Mouse (Mus musculus) 3134 (cell line): ENCODE measurements around the gene Gprin3.

ENCODE experiments used
- DNase-seq: peaks from one replicate; pipeline ENCODE4 v3.0.0-alpha.2; 2011; ENCODE audit warnings: low spot score; ENCODE audit not compliant: insufficient read length; ENCODE audit errors: extremely low read depth

The Gprin3 gene

DNA sequence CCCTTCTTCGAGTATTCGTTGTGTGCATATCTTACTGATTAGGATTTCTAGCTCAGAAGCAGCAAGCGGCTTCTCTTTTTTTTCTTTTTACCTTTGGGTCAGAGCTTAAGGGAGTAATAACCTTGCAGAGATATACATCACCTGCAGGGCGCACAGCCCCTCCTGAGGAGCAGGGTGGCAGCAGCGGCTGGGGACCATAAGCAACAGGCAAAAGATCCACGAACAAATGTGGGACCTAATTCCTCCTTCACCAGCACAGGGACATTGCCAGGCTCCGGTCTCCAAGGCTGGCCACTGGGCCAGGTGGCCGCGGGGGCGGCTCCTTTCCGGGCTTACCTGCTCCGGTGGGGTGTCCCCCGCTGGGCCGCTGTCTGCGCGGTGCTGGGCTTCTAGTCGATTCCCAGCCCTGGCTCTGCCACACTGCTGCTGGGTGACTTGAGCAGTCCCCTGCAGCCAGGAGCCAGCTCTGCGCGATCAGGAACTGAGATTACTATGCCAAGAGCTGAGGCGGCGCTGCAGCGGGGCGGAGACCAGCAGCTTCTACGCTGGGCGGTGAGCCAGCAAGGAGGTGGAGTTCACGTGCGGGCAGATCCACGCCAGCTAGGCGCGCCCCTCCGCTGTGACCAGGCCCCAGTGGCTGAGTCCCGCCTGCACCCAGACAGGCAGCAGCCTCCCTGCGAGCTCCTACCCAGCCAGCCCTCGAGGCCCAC, at the start of gene Gprin3:
Gene Gprin3 (minus strand): TSS at position 471 of the 710 bp plus-strand sequence.
- DNase-seq, result peak; percentile 94

DNA sequence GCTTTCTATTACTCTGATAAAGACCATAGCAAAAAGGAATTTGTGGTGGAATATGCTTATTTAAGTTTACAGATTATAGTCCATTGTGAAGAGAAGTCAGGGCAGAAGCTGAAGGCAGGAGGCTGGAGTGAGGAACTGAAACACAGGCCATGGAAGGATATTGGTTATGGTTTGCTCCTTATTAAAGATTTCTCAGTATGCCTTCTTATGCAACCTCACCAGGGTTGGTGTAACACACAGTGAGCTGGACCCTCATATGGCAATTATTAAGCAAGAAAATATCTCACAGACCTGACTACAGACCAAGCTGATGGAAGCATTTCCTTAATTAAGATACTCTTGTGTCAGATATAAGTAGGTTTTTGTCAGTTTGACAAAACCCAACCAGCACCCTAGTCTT, 32.8 kb upstream of the Gprin3 start:
- DNase-seq, result no peak

DNA sequence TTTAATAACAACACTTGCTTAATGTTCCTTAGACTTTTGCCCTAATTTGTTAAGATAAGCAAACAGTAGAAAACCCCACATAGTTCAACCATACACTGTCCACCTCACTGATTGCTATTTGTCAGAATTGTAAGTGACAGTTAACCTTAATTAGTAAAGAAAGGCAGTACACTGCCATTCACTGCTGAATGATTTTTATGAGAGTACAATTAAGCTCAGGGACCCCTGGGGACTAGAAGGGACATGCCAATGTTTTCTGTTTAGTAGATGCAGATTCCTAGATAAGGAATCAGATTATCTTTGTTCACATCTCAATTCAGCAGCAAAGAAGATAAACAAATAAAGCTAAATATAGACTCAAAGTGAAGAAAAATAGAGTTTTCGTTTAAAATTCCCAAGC, 30.0 kb upstream of the Gprin3 start:
- DNase-seq, result no peak

DNA sequence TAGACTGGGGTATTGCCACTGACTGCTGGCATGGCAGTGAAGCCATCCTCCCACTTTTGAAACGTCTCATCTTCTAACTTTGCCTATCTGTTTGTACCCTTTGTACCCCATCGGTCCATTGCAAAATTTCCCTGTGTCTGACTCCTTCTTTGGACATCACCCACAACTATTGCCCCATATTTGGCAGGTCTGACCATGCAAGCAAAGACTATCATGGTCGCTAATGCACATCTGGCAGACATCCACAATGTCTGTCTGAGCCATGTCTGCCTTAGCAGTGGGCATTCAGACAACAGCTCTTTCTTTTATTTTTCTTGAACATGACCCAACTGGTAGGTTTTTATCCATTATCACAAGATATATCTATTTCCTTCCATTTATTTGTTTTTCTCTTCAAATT, 25.3 kb upstream of the Gprin3 start:
- peak; percentile 18 for DNase-seq

DNA sequence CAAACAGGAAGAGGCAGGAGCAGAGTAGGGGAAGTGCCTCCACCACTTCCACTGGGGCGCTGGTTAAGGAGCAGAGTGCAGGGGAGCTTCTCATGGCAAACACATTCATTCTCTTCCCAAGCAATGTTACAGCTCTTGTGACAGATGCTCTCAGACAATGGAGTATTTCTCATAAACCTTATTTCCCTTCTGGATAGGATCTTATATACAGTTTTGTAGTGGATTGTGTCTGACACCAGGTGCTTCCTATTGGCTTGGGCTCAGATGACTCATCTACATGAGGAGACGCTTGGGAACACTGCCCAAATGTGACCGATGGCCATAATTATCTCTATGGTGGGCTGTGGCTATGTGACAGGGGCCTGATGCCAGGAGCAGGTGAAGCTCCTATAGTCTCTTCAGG, 19.0 kb upstream of the Gprin3 start:
- no peak for DNase-seq

DNA sequence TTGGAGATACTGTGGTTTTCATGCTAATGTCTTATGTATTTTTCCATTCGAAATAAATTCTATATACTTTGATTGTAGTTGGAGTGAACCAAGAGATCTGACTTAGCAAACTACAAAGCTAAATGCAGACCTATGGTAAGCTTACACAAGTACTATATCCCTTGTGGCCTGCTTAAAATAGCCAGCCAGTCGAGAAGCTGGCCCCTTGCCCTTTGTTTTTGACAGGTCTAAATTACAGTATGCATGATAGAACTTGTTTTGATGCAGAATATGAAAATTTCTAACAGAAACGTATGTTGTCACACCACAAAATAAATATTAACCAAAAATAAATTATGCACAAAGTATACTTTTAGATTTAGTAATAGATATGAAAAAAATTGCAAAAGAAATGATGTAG, 9.8 kb upstream of the Gprin3 start:
- DNase-seq, result no peak

DNA sequence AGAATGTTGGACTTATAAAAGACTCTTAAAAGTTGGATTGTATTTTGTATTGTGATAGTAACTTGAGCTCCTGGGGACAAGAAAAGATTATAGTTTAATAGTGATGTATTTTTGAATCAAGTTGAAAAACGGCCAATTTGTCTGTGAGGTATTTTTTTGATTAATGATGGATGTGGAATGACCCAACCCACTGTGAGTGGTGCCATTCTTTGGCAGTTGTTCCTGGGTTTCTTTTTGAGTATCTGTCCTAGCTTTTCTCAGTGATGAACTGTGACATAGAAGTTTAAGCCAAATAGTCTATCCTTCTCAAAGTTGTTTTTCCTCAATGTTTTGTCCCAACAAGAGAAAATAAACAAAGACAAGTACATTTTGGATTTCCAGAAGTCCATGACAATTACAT, 7.0 kb upstream of the Gprin3 start:
- no peak for DNase-seq

DNA sequence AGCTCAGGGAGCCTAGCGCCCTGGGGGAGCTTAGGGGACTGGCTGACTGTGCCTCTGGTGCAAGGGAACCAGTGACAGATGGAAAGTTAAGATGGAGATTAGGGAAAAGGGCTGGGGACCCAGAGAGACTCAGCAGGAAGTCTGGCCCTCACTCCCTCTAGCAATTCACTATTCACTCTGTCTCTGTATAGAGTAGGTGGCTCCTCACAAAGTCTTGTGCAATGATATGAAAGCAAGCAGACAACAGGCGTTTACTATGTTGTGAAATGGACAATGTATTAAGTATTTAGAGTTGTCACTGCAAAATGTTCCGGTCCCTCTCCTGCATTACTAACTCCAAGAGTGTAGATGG, 416 bp upstream of the Gprin3 start:
- DNase-seq, result no peak

DNA sequence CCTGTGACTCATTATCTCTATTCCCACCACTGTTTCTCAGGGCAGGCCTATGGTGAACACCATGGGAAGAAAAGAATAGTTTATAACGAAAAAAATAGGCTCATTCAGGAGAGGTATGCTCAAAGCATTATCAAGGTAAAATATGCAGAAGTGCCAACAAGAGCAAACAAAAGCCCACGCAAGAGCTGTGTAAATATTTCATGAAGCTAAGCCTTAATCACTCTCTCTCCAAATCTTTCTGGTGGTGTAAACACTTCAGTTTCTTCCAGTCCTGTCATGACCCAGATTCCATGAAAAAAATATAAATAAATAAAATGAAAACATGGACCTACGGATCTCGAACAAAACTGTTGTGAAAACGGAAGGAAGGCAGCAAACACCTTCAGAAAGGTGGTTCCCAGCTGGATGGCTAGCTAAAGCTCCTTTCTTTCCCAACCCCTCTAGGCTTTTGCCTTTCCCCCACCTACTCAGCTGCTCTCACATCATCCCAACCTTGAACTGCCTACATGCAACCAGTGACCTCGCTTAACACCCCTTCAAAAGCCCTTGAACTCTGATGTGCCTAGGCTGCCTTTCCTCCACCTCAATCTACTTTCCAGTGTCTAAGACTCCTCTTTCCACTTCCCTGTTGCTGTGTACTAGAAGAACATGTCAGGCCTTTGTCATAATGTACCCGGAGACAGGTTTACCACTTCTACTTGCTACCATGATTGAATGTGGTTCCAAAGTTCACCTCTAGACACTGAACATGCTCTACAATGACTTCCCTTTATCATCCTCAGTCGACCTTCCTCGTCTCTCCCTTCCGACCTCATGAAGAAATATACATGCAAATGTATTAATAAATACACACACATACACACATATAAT, 988 bp downstream of the Gprin3 start:
- DNase-seq, result no peak

DNA sequence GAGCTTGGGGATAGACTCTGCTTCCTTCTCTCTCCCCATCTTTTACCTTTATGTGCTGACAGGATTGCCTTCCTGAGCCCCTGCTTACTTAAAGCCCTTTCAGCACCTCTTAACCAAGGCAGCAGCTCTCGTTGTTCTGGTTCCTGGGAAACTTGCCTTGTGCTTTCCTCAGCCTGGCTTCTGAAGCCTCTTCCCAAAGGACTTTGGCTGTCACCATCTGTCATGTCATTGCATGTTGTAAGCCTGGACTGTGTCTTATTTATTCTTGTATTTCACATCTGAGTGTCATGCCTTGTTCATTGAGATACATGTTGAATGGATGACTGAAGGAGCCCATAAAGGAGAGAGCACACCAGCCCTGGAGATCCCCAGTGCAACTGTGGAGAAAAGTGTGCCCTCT, 2.3 kb downstream of the Gprin3 start:
- no peak for DNase-seq

DNA sequence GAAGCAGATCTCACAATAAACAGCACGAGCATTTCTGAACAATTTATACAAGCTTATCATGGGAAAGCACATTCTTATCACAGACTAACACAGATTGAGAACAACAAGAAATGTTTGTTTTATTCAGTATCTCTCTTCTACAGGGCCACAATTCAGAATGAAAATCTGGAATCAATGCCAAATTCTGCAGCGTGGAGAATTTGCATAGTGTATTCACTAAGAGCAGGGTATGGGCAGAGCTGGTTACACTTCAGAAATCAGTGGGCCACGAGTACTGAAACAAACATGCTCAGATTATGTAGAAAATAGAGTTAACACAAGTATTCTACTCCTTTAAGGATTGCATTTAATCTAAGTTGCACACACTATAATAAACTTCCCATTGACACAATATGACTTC, 6.8 kb downstream of the Gprin3 start:
- no peak for DNase-seq

DNA sequence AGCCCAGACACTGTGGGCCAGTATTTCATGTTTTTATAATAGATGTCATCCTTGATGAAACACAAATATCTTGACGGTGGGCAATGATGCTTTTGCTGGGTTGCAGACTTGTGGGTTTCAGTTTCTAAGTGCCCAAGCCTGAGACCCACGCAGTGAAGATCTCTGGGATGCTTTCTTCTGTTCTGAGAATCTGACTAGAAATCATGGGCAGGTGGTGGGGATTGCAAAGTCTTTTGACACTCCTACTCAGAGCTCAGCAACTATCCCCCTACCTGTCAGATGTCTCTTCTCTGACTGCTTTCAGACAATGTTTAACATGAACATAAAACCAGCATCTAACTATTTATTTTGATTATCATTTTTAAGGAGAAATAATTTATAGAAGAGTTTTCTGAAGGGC, 7.4 kb downstream of the Gprin3 start:
- DNase-seq, result no peak

DNA sequence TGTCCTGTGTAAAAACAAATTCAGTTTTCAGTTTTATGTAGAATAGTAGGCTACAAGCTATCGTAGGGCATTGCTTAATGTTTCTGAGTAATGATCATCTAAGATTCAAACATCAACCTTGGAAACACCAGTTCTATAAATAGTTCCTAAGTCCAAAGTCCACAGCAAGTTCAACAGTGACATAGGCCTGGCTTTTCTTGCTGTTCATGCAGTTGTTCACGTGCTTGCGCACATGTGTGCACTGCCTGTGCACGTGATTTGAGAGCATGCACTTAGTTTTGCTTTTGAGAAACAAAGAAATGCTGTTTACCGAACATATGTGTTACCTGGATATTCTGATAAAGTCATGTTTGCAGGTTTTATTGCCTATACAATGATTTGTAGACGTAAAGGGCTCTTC, 11.3 kb downstream of the Gprin3 start:
- DNase-seq, result no peak

DNA sequence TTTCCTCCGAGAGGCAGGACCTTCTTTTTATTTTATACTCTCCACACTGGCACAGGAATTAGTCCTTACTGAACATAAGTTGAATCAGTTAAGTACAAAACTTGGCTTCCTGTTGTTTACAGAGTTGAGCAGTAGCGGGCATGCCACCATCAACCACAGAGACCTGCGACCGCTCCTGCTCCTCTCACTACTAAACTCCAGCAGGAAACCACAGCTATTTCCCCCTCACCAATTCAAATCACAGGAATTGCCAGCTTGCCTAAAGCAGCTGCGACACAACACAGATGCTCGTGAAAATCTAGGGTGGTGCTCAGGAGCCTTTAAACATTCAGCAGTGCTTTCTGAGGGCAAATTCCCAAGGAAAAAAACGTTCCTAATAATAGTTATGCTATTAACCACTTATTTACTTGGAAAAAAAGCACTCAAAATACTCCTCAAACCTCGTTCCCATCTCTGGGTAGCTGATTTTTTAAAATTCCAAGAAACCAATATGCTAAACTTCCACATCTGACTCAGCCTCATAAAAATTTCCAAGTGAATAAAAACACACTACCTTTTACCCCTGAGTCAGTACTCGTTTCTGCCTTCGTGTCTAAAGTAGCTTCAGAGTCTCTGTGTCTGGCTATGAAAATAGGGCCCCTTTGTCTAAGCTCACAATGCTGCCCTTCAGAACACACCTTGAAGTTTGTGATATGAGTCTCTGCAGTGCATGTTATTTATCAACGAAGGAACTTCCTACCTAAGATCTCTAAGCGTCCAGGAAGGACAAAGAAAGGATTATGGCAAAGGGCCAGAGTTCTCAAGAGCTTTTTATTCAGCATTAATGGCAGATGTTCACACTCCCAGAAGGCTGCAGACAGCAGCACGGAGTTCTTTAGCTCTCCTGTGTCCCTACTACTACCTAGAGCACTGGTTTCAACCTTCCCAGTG, 13.4 kb downstream of the Gprin3 start:
- peak; percentile 75 for DNase-seq

DNA sequence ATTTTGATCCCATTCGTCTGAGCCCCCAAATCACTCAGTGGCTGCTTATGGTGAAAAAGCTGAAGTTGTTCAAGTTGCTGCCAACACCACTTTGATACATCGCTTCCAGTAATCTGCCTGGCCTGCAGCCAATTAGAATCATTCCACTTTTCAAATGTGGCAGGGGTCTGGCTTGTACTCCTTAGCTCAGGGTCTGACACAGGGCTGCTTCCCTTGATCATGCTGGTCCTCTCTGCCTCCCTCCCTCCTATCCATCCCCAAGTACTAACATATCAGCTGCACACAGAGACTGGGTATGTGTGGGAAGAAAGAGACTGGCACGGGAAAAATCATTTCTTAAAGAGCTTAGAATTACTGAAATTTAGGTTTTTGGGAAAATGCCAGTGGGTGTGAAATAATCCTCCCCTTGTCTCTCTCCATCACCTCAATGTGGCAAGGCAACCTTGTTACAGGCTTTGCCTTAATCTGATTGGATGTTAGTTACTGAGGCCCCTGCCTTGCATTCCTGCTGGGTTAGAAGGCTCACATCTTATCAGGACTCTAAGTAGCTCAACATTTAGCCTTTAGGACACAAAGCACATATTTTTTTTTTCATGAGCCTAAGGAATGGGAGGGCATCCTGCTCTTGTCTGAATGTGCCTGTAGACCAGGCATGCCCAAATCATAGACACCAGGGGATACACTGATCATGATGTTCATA, 16.9 kb downstream of the Gprin3 start:
- DNase-seq, result peak; percentile 42

DNA sequence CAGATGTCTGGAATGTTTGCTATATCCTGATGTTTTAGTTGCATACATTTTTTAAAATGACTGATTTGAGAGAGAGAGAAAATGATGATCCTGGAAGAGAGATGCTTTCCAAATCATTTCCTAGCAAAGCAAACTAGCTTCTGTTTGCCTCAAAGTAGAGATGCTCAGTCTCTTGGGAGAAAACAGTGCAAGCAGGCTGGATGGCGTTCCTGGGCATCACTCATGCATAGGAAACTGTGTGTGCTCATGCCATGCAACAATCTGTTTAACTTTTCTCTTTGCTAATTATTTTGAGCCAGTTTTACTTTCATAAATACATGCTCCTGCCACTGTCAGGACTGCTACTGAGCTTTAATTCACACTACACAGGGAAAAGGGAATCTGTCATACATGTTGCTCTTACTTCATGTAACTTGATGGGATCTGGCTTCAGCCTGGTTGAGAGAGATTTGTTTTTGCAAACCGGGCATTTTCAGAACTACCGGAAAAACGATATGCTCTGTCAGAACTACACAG, 18.6 kb downstream of the Gprin3 start:
- no peak for DNase-seq

DNA sequence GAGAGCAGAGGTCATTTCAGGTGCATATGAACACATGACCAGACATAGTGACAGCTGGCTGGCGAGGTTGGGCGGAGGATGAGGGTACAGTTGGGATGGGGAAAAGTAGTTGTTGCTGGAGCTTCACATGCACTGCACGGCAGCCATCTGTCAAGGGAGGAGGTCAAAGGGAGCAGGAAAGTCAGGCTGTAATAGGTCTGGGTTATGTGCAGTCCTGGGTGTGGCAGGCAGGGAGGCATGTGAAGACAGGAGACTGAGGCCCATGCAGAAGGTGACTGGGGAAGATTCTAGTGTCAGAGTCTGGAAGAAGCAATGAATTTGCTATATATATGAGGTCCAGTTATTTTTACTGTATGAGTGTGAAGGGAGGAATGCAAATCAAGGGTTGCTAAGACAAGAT, 35.9 kb downstream of the Gprin3 start:
- DNase-seq, result no peak

DNA sequence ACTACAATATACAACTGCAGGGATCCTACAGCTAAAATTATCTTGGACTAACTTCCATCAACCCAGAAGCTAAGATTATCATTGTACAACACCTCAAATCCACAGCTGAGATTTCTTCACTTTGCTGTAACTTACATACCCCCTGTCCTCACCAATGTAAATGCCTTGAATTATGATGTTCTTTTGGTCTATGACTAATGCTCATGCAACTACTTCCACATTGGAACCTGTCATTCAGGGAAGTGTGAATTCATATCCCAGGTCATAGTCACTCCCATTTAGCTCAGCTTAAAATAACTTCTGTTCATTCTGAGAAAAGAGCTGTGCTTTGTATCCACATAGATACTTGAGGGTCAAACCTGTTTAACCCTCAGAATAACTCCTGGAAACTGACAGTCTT, 60.8 kb downstream of the Gprin3 start:
- no peak for DNase-seq

DNA sequence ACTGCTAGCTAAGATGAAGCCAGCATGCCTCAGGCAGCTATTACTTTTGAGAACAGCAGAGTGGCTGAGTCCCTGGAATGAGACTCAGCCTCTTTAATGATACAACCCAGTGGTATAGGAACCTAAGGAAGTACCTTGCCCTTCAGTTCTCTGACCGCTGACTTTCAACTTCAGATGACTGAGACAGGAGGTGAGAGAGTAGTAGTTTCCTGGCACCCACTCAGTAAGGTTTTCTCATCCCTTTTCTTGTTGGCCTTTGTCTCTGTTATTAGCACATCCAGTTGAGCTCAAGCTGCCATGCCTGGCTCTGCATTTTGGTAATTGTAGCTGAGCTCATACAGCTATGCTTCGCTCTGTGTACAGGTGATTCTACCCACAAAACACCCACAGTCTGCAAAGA, 62.8 kb downstream of the Gprin3 start:
- DNase-seq, result no peak

DNA sequence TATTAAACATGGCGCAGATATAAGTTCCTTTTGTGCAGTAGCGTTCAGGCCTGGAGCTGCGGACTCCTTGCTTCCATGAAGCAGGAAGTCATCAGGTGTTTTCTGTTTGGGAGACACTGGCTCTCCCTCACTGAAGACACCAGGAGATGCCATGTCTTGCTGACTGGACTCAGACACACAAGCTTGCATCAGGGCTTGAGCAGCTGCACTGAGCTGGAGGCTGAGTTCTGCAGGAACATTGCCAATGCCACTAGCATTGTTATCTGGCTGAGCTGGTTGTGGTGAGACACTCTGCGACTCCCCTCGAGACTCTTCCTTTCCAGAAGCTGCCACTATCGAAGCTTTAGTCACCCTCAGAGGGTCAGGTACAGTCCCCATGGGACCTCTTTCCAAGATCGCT, 71.2 kb downstream of the Gprin3 start:
- no peak for DNase-seq
